Mouse (Mus musculus) hindbrain, postnatal 0 days (tissue): Measurements from ENCODE around the gene Itgae. TPM values are rescaled to one million over a fixed set of nuclear protein-coding genes. Genes with fewer than 3 reads are reported as not detected.

Experiments
- ATAC-seq: fragments of 200-750 bp; cut with Nextera tagmentation; 2 replicates; pipeline ENCODE4 v1.8.0; 2017; ENCODE audit warnings: mild to moderate bottlenecking, moderate TSS enrichment, moderate library complexity
- DNase-seq: peaks from one replicate; pipeline ENCODE4 v3.0.0-alpha.2; 2015; ENCODE audit warnings: low spot score
- H3K27ac ChIP-seq: fragments of 300-500 bp; sonication (generic); 2 replicates; pipeline ENCODE4 v1.5.1; 2014; ENCODE audit warnings: mild to moderate bottlenecking
- H3K27me3 ChIP-seq: fragments of 300-500 bp; sonication (generic); 2 replicates; pipeline ENCODE4 v1.6.1; 2014; ENCODE audit warnings: low read length, mixed read lengths; ENCODE audit not compliant: insufficient read depth
- H3K36me3 ChIP-seq: fragments of 300-500 bp; sonication (generic); 2 replicates; pipeline ENCODE4 v1.6.1; 2014; ENCODE audit warnings: low read length, mixed read lengths; ENCODE audit not compliant: insufficient read depth
- H3K4me1 ChIP-seq: fragments of 300-500 bp; sonication (generic); 2 replicates; pipeline ENCODE4 v1.6.1; 2014; ENCODE audit warnings: antibody characterized with exemption, low read length, mixed read lengths; ENCODE audit not compliant: insufficient read depth
- H3K4me2 ChIP-seq: fragments of 300-500 bp; sonication (generic); 2 replicates; pipeline ENCODE4 v1.6.1; 2014; ENCODE audit warnings: low read depth, mild to moderate bottlenecking, low read length, moderate library complexity, mixed read lengths
- H3K4me3 ChIP-seq: fragments of 300-500 bp; sonication (generic); 2 replicates; pipeline ENCODE4 v1.5.1; 2014; ENCODE audit warnings: low read length
- H3K9ac ChIP-seq: fragments of 300-500 bp; sonication (generic); replicated peaks from 2 replicates; pipeline ENCODE4 v1.6.1; 2014; ENCODE audit warnings: mild to moderate bottlenecking, low read length, moderate library complexity, mixed read lengths
- H3K9me3 ChIP-seq: fragments of 300-500 bp; sonication (generic); 2 replicates; pipeline ENCODE4 v1.6.1; 2016; ENCODE audit warnings: low read length, mixed read lengths
- CTCF ChIP-seq: IDR thresholded peaks from 2 replicates; pipeline ENCODE4 v1.5.1; 2016; ENCODE audit warnings: antibody characterized with exemption, control low read depth, low read depth
- WGBS: fragments of 180-500 bp; shearing (Covaris S2); extraction: QIAGEN DNeasy Blood & Tissue Kit; methylation state at CpG from one replicate; pipeline ENCODE4 v1.1.7; 2014; 5-methylcytosine and 5-hydroxymethylcytosine counted together
- polyA plus RNA-seq: library from polyadenylated mRNA; unstranded; fragments of >200 nt; fragmentation: Nextera tagmentation; extraction: Ambion mirVana; gene quantifications from 2 replicates; pipeline ENCODE4 v1.2.1, GENCODE M21; 2015
- total RNA-seq: library from RNA; depleted of rRNA; stranded (reverse); fragments of >200 nt; gene quantifications from 2 replicates; pipeline ENCODE4 v1.2.3, GENCODE M21; 2014

Itgae gene
- total and polyA plus RNA-seq, 2 experiments from 2014 or later, result 0.16 to 0.31 TPM

- no peak for TF ChIP-seq CTCF
- H3K9me3 ChIP-seq, result no peaks in the 10 kb centered on the region
- 84% methylated on average over 1 of the region's 1 CpGs for WGBS
- no peak overlapping the region for H3K4me2 ChIP-seq
- ATAC-seq (no peak), DNase-seq (no peak)
- 0 out of 2 replicates have a peak, but pooled peaks cover 5% of the 10 kb centered on the region for H3K4me1 ChIP-seq
- no peak overlapping the region for H3K4me3 ChIP-seq
- H3K9ac ChIP-seq, result no peak overlapping the region
- H3K27ac ChIP-seq, result no peak overlapping the region
- H3K36me3 ChIP-seq, result peaks cover 43% of the 10 kb centered on the region; the same call in 1 of the 2 replicates
- no peaks in the 10 kb centered on the region for H3K27me3 ChIP-seq
Observed at GRCm38 (mm10) chr11:73052795-73053194, 37.6 kb upstream of the Itgae start.

GRCm38 (mm10) chr11:73057701-73058100 is 32.7 kb upstream of the Itgae start:
- H3K27me3 ChIP-seq, result no peaks in the 10 kb centered on the region
- H3K9me3 ChIP-seq, result no peaks in the 10 kb centered on the region
- DNase-seq (no peak), ATAC-seq (no peak)
- no peak for TF ChIP-seq CTCF
- peaks cover 29% of the 10 kb centered on the region; the same call in 1 of the 2 replicates for H3K36me3 ChIP-seq
- H3K4me2 ChIP-seq, result no peak overlapping the region
- WGBS, result 89% methylated on average over 5 of the region's 5 CpGs
- no peak overlapping the region for H3K9ac ChIP-seq
- no peaks in the 10 kb centered on the region for H3K4me1 ChIP-seq
- H3K4me3 ChIP-seq, result no peak overlapping the region
- no peak overlapping the region for H3K27ac ChIP-seq

GRCm38 (mm10) chr11:73059630-73060029 is 30.8 kb upstream of the Itgae start:
- Histone ChIP-seq H3K4me3 (no peak overlapping the region), H3K27me3 (no peaks in the 10 kb centered on the region), H3K4me2 (no peak overlapping the region), H3K36me3 (peaks cover 16% of the 10 kb centered on the region; the same call in 1 of the 2 replicates), H3K4me1 (no peaks in the 10 kb centered on the region), H3K9ac (no peak overlapping the region), H3K27ac (no peak overlapping the region), H3K9me3 (no peaks in the 10 kb centered on the region)
- ATAC-seq (no peak), DNase-seq (no peak)
- TF ChIP-seq CTCF, result no peak
- 94% methylated on average over 3 of the region's 3 CpGs for WGBS

DNA sequence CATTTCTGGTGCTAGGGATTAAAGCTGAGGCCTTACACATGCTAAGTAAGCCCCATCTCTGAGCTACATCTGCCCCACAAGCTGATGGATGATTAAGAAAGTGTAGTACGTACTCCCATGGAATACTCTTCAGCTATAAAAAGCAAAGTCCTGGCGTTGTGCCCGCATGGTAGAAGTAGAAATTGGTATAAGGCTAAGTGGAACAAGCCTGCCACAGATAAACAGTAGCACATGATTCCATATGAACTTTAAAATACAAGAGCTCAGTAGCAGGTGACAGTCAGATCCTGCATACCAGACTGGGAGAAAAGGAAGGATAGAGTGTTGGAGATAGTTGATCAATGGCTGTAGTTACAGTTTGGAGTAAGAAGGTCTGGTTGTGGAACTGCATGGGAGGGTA is 29.0 kb upstream of the Itgae start:
- Histone ChIP-seq H3K9me3 (no peaks in the 10 kb centered on the region), H3K27ac (no peak overlapping the region), H3K4me1 (no peaks in the 10 kb centered on the region), H3K36me3 (peaks cover 18% of the 10 kb centered on the region), H3K4me2 (no peak overlapping the region), H3K9ac (no peak overlapping the region), H3K27me3 (no peaks in the 10 kb centered on the region), H3K4me3 (no peak overlapping the region)
- WGBS, result 96% methylated on average over 3 of the region's 3 CpGs
- no peak for TF ChIP-seq CTCF
- DNase-seq, result no peak
- ATAC-seq, result no peak

GRCm38 (mm10) chr11:73071839-73072238 is 18.5 kb upstream of the Itgae start:
- WGBS, result 91% methylated on average over 3 of the region's 3 CpGs
- TF ChIP-seq CTCF, result peak; percentile 69
- no peak overlapping the region for H3K9ac ChIP-seq

DNA sequence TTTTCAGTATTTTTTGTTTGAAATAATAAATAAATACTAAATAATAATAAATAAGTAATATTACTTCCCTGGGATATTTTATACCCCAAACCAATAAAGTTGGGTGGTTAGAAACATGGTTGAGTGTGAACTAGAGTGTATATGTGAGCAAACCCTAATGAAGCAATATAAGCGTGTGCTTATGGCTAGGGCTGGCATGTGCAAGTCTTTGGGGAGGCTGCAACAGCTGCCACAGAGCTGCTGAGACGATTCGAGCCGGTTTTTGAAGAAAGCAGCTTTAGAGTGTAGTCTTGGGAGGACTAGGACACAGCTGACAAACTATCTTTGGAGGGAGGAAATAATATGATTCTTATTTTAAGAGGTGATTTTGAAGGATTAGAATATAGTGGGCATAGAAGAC is 14.1 kb upstream of the Itgae start:
- Histone ChIP-seq H3K36me3 (peaks cover 48% of the 10 kb centered on the region), H3K4me1 (no peaks in the 10 kb centered on the region), H3K4me3 (no peak overlapping the region), H3K9ac (no peak overlapping the region), H3K27me3 (no peaks in the 10 kb centered on the region), H3K9me3 (no peaks in the 10 kb centered on the region), H3K27ac (no peak overlapping the region; the same call in 1 of the 2 replicates), H3K4me2 (no peak overlapping the region)
- WGBS, result 64% methylated on average over 4 of the region's 4 CpGs
- ATAC-seq, result no peak
- peak; percentile 35 for DNase-seq
- TF ChIP-seq CTCF, result no peak

More at GRCm38 (mm10) chr11:73071839-73072238, 18.5 kb upstream of the Itgae start:
- DNase-seq (peak; percentile 45), ATAC-seq (no peak)
- peaks cover 50% of the 10 kb centered on the region for H3K36me3 ChIP-seq
- no peak overlapping the region for H3K4me2 ChIP-seq
- H3K4me3 ChIP-seq, result no peak overlapping the region
- no peaks in the 10 kb centered on the region for H3K27me3 ChIP-seq
- no peaks in the 10 kb centered on the region for H3K9me3 ChIP-seq
- H3K4me1 ChIP-seq, result no peaks in the 10 kb centered on the region
- no peak overlapping the region for H3K27ac ChIP-seq

GRCm38 (mm10) chr11:73076733-73077132 is 13.7 kb upstream of the Itgae start:
- Histone ChIP-seq H3K9ac (no peak overlapping the region), H3K27ac (no peak overlapping the region; the same call in 1 of the 2 replicates), H3K9me3 (no peaks in the 10 kb centered on the region), H3K27me3 (no peaks in the 10 kb centered on the region), H3K4me2 (no peak overlapping the region), H3K4me3 (no peak overlapping the region), H3K36me3 (peaks cover 51% of the 10 kb centered on the region), H3K4me1 (no peaks in the 10 kb centered on the region)
- no peak for ATAC-seq
- DNase-seq, result peak; percentile 34
- TF ChIP-seq CTCF, result no peak
- 52% methylated on average over 4 of the region's 4 CpGs for WGBS
